Mouse (Mus musculus): ENCODE data around the gene Rps2.
"Not testable (repeated sequence)": the region's sequence is repeated elsewhere in the genome, so short reads cannot be mapped to it uniquely, and the experiment has no call there.

Rps2 gene

DNA sequence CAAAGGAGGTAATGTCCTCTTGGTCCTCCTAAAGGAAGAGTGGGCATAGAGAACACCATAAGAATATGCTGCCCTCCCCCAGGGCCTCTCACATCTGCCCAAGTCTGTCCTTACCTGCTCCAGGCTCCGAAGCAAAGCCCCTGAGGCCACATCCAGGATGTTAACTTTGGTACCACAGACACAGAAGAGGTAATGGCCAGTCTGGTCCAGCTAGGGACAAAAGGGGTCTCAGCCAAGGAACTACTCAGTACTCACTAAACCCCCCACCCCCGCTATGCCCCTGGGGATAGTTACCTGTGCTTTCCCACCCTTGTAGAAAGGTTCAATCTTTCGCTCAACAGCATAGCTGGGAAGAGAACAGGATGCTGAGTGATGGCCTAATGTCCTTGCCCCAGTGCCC is 12.1 kb upstream of the Rps2 start:
- no peak for DNase-seq (ENCODE audit: low read depth, low spot score)

DNA sequence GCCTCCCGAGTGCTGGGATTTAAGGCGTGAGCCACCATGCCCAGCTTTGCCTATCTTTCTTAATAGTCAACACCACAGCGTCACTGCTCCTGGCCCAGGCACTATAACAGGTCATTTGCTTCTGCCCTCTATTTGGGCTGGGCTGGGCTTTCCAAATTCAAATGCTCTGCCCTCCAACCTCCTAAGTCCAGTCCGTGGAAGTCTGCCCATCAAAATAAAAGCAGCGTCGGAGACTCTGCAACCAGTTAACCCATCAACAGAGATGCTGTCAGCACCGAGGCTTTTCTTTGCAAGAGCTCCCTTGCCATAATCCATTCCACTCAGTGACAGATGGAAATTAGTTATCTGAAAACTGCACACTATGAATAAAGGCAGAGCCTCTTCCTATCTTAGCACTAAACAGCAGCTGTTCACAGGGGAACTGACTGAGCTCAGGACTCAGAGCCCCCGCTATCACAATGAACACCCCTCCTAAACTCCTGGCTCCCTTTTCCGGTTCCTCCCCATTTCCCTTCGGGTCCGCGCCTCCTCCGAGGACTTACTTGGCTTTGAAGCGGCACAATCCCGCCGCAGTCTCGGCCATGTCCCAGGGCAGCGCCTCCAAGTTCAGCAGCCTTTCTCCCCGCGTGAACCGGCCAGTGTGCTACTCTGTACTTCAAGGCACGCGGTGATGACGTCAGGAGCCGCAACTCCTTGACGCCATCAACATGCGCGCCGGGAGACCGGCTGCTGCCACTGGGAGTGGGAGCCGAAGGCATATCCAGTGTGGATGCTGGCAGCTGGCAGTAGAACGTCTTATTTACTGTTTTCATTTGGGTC is 10.7 kb upstream of the Rps2 start, which contains the start of gene Tbl3:
Tbl3 (minus strand) TSS at position 679 of the 819 bp plus-strand sequence.
- peak; percentile 87 for DNase-seq (ENCODE audit: low read depth, low spot score)

DNA sequence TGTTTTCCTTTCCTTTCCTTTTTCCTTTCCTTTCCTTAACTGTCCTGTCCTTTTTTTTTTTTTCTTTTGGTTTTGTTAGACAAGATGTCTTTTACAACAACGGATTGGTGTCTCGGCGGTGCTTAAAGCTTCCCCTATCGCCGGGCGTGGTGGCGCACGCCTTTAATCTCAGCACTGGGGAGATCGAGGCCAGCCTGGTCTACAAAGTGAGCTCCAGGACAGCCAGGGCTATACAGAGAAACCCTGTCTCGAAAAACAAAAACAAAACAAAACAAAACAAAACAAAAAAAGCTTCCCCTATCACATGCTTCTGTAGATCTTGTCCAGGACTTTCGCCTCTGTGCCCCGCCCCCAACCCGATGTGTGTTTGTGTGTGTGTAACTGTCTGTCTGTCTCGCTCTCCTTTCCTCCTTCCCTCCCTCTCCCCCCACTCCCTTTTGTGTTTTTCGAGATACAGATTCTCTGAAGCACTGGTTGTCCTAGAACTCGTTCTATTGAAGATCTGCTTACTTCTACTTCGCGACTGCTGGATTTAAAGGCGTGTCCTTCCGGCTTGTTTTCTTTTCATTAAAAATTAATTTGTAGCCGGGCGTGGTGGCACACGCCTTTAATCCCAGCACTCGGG is 10.0 kb upstream of the Rps2 start:
- no peak for DNase-seq (ENCODE audit: low read depth, low spot score)

DNA sequence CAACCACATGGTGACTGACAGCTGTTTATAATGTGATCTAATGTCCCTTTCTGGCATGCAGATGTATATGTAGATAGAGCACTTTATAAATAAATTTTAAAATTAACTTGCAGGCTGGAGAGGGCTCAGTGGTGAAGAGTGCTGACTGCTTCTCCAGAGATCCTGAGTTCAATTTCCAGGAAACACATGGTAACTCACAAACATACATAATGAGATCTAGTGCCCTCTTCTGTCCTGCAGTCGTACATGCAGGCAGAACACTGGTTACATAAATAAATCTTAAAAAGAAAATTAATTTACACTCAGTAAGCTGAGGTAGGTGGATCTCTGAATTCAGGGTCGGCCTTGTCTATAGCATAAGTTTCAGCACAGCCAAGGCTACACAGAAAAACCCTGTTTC is 9.3 kb upstream of the Rps2 start:
- no peak for DNase-seq (ENCODE audit: low read depth, low spot score)

- no peak for DNase-seq (ENCODE audit: low read depth, low spot score)
These were observed 2.4 kb upstream of the Rps2 start for GRCm38 (mm10) chr17:24715556-24715955.

GRCm38 (mm10) chr17:24716166-24716682 is 1.7 kb upstream of the Rps2 start:
- DNase-seq (ENCODE audit: low read depth, low spot score) = no peak

DNA sequence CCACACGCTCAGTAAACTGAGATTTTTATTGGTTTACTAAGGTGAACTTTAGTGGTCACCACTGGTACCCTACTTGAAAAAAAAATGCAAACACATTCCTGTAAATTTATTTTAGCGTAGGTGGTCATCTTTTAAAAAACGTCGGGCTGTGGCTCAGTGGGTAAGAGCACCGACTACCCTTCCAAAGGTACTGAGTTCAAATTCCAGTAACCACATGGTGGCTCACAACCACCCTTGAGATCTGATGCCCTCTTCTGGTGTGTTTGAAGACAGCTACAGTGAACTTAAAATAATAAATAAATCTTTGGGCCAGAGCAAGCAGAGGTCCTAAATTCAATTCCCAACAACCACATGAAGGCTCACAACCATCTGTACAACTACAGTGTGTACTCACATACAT is 1.0 kb downstream of the Rps2 start:
- DNase-seq (ENCODE audit: low read depth, low spot score) = not testable (repeated sequence)

DNA sequence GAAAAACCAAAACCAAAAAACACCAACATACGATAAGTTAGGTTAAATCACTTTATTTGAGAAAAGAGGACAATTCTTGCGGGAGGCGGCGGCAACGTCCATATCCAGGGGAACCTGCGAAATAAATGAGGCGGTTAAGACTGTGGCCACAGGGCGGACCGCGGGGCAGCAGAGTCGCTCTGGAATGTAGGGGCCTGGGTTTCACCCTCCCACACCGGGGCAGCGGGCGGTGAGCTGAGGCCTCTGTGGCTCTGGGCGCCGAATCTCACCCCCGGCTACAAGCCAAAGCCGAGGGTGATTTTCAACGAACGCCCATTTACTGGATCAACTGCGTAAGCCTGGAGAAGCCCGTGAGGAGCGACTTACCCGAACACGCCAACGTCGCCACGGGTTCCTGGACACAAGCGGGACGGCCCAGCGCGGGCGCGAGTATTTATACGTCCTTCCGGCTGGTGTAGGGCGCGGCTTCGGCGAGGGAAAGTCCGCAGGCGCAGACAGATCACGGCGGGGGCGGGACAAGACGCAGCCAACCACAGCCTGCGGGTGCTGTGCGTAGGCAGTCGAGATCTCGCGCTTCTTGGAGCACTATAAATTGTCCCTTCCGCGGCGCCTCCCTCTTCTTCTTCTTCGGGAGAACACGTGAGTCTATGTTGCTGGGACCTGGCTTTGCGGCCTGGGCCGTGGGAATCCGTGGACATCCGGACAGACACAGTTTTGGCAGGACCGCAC is 1.7 kb downstream of the Rps2 start:
- peak; percentile 94 for DNase-seq (ENCODE audit: low read depth, low spot score)

DNA sequence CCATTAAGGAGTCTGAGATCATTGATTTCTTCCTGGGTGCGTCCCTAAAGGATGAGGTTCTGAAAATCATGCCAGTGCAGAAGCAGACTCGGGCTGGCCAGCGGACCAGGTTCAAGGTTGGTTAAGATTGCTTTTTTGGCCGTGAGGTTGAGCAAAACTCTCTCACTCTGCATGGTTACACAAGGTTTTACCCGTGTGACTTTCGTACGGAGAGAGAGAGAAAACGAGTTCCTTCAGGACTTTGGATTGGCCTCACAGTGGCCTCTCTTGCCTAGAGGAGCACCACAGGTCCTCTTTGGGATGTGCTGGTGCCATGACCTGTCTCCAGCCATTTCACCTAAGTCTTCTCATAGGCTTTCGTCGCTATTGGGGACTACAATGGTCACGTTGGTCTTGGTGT is 2.7 kb downstream of the Rps2 start:
- not testable (repeated sequence) for DNase-seq (ENCODE audit: low read depth, low spot score)

- not testable (repeated sequence) for DNase-seq (ENCODE audit: low read depth, low spot score)
These were observed 3.6 kb downstream of the Rps2 start for GRCm38 (mm10) chr17:24721383-24721955.

GRCm38 (mm10) chr17:24722220-24722924 is 4.5 kb downstream of the Rps2 start:
- DNase-seq (ENCODE audit: low read depth, low spot score) = no peak

GRCm38 (mm10) chr17:24723122-24723880 is 5.4 kb downstream of the Rps2 start:
- no peak for DNase-seq (ENCODE audit: low read depth, low spot score)

DNA sequence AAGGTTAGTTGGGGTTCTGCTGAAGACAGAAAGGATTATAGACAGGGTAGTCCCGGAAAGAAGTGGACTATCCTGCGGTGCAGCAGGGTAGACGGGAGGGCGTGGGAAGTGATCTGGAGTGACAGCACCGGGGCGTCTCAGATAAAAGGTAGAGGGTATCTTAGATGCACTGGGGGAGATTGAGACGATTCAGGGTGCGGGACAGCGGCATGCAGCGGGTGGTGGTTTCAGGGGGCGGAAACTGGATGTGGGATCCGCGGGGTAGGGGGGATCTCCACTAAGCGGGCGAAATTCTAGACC is 5.9 kb downstream of the Rps2 start:
- no peak for DNase-seq (ENCODE audit: low read depth, low spot score)

- DNase-seq (ENCODE audit: low read depth, low spot score) = peak; percentile 87
These were observed 6.3 kb downstream of the Rps2 start, which contains the start of gene Ndufb10 for GRCm38 (mm10) chr17:24724184-24724583. Ndufb10 (minus strand) TSS chr17:24724478.

DNA sequence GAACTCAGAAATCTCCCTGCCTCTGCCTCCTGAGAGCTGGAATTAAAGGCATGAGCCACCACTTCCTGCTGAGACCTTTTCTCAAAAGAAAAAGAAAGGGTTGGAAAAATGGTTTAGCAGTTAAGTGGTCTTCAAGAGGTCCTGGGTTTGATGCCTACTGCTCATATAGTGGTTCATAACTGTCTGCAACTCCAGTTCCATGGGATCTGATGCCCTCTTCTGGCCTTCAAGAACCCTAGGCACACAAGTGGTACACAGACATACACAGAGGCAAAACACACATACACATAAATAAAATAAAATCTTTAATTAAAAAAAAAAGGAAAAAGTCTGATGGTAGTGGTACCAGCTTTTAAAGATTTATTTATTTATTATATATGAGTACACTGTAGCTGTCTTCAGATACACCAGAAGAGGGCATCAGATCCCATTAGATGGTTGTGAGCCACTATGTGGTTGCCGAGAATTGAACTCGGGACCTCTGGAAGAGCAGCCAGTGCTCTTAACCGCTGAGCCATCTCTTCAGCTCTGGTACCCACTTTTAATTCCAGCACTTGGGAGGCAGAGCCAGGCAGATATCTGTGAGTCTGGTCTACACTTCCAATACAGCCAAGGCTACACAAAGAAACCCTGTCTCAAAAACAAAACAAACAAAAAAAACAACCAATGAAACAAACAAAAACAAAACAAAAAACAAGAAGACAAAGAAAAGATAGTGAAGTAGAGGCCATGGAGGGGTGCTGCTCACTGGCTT is 7.9 kb downstream of the Rps2 start:
- DNase-seq (ENCODE audit: low read depth, low spot score) = no peak

DNA sequence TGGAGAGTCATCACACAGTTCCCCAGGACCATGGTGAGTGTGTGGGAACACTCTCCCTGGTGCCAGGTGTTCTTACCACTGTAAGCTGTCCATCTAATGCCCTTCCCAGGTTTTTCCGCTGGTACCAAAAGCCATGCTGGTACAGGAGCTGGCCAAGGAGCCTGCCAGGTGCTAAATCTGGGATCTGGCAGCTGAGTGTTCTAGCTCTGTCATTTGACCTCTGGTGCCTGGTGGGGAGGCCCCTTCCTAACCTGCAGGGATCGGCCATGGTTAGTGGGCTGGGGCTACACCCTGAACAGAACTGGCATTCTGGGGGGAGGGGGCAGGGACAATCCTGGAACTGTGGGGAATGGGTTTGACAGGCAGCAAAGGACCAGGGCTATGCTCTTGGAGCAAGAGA is 9.7 kb downstream of the Rps2 start, which contains the start of gene Rpl3l:
Rpl3l (plus strand) TSS at position 203 of the 400 bp plus-strand sequence.
- DNase-seq (ENCODE audit: low read depth, low spot score) = no peak

DNA sequence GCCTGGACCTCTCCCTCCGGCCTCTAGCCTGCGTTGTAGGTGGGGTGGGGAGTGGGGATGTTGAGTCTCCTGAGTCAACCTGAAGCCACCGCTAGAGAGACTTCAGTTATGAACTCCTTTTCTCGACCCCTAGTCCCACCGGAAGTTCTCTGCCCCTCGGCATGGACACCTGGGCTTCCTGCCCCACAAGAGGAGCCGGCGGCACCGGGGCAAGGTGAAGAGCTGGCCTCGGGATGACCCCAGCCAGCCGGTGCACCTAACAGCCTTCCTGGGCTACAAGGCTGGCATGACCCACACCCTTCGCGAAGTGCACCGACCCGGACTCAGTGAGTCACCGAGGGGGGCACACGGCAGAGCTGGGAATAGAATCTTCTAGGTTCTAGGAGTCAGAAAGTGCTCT is 10.3 kb downstream of the Rps2 start:
- no peak for DNase-seq (ENCODE audit: low read depth, low spot score)

GRCm38 (mm10) chr17:24729067-24729466 is 11.2 kb downstream of the Rps2 start:
- DNase-seq (ENCODE audit: low read depth, low spot score) = no peak

DNA sequence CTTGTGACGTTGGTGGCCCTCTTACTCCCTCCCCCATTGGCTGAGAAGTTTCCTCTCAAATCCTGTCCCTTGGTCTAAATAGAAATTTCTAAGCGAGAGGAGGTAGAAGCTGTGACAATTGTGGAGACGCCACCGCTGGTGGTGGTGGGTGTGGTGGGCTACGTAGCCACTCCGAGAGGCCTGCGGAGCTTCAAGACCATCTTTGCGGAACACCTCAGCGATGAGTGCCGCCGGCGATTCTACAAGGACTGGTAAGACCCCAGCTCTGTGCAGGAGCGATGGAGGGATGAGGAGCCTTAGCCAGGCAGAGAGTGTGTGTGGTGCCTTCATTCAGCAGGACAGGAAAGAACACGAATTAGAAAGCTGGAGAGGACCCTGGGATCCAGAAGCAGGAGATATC is 12.9 kb downstream of the Rps2 start:
- DNase-seq (ENCODE audit: low read depth, low spot score) = no peak
